Mouse (Mus musculus): ENCODE measurements at regions not wholly inside any gene's neighbourhood (a gene's known extent, or its start where the extent isn't known, plus 50 kb on each side); places are given as distances from the start of the nearest gene placed in this dataset.

DNA sequence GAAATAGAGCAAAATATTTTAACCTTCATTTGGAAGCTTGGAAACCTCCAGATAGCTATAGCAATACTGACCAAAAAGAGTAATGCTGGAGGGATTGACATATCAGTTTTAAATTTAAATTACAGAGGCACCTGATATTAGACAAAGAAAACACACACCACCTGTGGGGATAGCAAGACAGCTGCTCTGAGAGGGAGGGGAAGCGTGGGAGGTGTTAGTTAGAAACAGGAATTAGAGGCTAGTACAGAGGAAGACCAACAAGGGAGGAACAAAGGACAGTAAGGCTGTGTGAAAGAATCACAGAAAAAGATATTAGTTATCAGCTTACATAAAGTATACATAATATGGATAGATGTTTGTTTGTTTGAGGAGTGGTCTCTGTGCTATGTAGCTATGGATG lies 297.2 kb upstream of the Mef2c start:
- no peak for DNase-seq (ENCODE audit: extremely low spot score, low read depth, low spot score)

DNA sequence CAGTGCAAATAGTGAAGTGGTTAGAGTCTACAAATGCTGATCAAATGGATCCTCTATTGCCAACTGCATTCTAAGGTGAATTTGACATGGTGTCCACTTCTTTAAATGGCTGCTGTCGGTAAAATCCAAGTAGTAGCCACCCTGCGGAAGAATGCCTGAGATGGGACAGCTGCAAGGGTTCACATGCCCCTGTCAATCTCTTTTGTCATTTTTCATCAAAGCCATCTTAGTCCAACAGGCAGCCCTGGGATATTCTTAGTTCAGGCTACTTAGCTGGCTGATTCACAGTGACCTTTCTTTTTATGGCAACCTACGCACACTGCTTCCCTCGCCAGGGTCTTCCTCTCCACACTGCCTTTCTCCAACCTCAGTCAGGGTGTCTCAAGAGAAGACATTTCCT lies 296.3 kb upstream of the Mef2c start:
- no peak for DNase-seq (ENCODE audit: extremely low spot score, low read depth, low spot score)

DNA sequence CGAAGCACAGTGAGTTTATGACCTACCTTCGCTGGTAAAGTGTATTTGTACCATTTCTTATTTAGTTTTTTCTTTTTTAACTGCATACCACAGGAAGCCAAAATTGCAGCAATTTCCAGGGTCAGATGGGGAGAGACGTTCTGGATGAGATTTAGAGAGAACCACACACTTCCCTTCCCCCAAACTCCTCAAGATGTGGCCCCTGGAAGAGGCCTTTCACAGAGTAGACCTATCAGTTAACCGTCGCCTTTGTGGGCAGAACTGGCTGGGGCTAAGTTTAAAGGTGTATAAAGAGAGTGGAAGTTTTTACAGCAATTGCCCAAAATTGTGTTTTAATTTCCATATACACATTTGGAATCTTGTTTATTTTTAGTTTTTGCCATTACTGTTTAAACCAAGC lies 295.7 kb upstream of the Mef2c start:
- no peak for DNase-seq (ENCODE audit: extremely low spot score, low read depth, low spot score)

DNA sequence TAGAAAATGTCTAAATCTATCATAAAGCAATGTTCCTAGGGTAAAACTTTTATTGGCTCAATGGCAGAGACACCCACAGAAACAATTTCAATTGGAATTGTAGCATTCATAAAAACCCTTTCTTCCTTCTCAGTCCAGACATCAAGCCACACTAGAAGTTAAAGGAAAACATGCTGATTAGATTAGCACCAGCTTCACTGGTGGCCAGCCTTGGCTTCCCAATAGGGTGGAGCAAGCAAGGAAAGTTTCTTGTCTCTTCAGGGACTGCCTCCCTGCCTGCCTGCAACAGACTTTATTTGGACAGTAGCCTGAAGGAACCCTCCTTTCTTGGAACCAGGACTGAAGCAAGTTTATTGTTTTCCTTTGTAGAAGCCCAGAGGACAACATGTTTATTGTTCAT lies 289.0 kb upstream of the Mef2c start:
- DNase-seq (ENCODE audit: extremely low spot score, low read depth, low spot score): no peak

DNA sequence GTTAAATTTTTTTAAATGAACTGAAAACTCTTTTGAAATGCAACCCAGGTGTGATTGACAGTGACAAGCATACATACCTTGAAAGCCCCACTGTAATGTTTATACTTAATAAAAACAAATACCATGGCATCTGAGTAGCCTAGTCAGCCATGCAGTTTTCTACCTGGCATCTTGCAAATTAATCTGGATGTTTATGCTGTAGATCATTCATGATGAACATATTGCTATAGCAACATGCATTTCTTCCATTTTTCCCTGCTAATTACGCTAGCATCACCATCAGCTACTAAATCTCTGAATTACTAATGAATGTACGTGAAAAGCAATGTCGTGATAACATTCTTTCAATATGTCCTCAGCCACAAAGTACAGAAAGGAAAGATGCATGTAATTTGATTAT lies 287.4 kb upstream of the Mef2c start:
- no peak for DNase-seq (ENCODE audit: extremely low spot score, low read depth, low spot score)

DNA sequence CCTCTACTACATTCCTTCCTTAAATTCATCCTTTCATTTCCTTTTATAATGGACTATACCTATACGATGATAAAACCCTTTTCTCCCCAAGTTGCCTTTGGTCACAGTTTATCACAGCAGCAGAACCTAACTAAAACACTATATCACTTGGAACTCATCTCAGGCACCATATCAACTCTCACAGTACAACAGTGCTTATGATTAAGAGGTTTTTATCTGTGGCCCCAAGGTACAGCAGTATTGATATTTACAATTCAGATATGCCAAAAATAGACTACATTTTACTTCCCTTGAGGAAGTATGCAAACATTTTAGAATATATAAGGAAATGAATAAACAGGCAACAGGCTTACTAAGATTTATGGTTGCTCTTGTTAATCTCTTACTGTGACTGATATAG lies 251.4 kb upstream of the Mef2c start:
- DNase-seq (ENCODE audit: extremely low spot score, low read depth, low spot score): no peak

DNA sequence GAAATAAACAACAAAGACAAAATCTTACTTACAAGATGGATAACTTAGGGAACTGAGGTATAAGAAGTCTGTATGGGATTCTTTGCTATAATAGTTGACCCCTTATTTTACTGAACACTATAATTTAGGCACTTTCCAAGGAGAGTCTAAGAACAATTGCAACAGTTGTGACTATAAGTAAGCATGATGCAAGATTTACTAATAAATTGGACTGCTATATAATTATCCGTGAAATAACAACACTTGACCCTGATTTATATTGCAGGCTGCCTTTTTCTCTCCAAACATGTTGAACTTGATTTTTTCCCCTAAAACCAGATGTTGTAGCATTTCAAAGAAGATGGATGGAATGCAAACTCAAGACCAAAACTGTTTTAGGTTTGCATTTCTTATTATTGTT lies 237.2 kb upstream of the Mef2c start:
- DNase-seq (ENCODE audit: extremely low spot score, low read depth, low spot score): no peak

DNA sequence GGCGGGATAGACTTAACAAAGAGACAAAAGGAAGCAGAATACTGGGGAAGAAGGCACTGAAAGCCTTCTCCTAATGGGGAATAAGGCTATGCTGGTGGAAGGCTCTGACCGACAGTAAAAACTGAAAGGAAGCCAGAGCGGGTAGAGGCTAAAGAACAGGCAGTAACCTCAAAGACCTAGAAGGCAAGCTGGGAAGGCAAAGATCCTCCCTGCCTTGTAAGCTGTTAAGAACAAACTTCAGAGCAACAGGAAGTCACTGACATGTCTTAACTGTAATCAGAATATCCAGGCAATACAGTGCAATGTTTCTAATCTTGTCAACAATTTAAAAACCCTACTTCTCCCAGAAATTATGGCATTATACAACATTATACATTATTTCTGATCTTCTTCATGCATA lies 235.2 kb upstream of the Mef2c start:
- no peak for DNase-seq (ENCODE audit: extremely low spot score, low read depth, low spot score)

DNA sequence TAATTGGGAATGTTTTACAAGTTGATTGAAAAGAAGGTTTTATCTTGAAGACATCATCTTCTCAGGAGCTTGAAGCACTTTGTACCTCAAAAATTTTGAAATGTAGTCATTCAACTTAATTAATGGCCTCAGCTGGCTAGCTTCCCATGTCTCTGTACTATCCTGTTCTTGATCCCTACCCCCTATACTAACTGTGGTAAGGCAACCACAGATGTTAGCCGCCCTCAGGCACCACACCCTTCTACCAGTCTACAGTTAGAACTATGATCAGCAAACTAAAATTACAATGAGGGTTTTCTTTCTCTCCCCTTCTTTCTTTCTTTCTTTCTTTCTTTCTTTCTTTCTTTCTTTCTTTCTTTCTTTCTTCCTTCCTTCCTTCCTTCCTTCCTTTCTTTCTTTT lies 225.1 kb upstream of the Mef2c start:
- DNase-seq (ENCODE audit: extremely low spot score, low read depth, low spot score): no peak

DNA sequence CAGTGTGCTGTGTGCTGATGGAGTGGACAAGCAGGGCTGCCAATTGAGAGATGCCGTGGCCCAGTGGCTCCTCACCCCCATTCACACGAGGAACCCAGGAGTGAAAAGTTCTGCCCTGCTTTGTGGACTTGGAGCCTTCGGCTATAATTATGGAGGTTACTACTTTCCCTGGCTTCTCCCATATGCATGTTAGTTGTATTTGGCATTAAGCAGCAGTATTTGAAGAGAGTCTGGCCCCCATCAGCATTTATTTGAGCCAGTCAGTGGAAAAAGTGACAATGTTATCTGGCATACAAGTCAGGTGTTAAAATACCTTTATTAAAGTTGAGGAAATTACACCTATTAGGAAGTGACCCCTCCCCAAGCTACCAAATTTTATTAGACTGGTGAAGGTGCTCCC lies 196.1 kb upstream of the Mef2c start:
- DNase-seq (ENCODE audit: extremely low spot score, low read depth, low spot score): no peak

DNA sequence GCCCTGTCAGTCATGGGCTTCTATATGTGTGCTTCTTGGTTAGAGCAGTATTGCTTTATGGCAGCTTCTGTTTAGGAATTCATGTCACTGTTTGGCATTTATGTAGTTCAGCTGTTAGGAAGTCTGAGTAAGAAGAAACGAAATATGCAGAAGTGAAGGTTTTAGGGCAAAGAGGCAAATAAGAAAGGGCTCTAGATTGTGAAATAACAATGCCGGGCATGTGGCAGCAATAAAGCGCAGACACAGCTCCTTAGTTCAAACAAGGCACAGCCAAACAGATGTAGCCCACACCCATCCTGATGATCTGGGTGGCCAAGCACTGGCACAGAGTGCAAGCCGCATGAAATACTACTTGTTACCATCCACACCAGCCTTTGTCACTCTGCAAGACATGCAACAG lies 175.3 kb upstream of the Mef2c start:
- no peak for DNase-seq (ENCODE audit: extremely low spot score, low read depth, low spot score)

DNA sequence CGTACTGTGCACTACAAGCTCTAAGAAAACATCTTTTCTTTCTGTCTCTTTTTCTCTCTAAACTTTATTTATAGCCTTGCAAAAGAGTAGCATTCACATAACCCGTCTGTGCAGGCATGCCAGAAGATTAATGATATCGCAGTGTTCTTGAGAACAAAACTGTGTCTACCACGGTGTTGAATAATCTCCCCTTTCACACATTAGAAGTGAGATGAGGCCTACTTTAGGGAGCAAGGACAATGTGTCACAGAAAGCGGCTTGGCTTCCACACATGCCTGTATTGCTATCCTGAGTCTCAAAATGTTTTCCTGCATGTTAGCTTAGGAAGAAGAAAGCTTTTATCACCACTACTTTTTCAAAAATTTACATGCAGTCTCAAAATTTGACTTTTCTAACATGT lies 170.1 kb upstream of the Mef2c start:
- DNase-seq (ENCODE audit: extremely low spot score, low read depth, low spot score): no peak

DNA sequence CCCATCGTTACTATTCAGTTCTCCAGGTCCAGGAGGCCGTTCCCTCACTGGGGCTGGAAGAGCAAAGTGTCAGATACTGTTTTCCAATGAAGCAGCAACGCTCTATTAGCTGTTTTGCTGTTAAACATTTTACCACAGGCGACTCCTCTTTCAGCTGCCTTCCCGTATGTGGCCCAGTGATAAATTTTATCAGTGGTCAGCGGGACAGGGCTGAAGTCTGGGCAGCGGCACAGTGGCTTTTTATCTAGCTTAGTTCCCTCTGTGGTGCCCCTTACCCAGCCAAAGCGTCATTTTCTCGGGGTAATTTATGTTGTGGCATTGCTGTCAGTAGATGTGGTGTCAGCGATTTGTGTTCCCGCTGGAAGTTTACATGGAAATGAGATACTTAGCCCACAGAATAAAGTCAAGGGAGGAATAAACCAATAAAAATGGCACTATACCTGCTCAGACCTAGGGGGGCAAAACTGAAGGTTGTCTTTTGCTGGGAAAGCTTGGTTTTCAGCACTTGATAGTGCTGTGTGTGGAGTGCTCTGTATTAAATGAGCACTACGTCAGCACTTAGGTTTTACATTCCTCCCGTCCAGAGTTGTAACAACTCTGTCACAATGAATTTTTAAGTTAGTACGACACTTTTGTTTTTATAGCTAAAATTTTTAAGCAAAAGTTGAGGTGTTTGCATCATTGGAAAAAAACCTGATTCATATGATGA lies 159.1 kb upstream of the Mef2c start:
- no peak for DNase-seq (ENCODE audit: extremely low spot score, low read depth, low spot score)

DNA sequence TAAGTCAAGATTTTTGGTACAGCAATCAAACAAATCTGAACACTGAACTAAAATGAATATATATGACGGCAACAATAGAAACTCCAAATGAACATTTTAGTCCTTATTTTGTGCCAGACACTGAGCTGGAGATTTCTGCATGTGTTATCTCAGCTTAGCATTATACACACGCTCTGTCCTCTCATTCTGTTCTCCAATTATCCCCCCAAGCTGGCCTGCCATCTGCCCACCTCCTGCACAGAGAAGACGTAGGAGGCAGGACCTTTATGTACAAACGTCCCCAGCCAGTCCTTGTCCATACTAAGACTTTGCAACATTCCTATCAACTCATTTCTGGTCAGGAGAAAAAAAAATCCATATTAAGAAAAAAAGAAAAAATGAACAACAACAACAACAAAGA lies 148.5 kb upstream of the Mef2c start:
- DNase-seq (ENCODE audit: extremely low spot score, low read depth, low spot score): no peak

DNA sequence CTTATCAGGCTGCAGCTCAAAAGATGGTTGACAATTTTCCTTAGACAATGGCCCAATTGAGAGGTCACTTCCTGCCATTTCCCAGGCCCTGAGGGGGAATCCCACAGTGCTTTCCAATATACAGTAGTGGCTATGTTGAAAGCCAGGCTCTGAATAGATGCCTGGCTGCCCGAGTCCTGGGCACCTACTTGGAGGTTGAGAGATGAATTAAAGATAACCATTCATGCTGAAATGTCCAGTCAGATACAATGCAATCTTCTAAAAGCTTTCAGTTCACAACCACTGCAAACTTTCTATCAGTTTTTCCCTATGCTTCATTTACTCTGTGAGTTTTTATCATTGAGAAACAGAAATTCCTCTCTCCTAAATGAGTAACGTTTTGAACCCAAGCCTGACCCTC lies 143.3 kb upstream of the Mef2c start:
- no peak for DNase-seq (ENCODE audit: extremely low spot score, low read depth, low spot score)

DNA sequence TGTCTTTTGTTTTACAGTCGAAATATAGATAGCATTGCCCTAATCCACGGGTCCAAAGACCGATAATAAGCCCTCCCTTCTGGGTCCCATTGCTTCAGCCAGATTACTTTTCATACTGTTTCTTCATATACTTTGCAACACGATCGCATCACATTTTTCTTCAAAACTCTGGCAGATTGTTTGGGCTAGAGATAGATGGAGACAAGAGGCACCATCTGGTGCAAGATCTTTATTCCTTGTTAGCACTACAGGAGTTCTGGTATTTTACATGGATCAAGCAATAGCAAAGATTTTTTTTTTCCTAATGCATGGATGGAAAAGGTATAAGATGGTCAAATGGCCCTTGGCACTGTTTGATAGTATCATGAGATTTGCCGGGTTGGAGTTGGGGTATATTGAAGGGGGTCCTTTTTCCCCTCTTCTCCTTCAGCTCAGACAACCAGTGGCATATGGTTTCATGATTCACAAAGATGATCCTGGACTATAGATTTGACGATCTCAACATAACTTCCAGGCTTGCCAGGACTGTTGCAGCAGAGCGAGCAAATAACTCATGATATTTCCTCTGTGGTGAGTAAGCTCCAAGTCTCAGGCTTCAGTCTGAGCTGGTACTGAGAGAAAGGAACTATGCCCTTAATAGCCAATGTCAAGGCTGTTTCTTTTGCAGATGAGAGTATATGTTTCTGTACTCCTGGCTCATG lies 127.6 kb upstream of the Mef2c start:
- no peak for DNase-seq (ENCODE audit: extremely low spot score, low read depth, low spot score)

DNA sequence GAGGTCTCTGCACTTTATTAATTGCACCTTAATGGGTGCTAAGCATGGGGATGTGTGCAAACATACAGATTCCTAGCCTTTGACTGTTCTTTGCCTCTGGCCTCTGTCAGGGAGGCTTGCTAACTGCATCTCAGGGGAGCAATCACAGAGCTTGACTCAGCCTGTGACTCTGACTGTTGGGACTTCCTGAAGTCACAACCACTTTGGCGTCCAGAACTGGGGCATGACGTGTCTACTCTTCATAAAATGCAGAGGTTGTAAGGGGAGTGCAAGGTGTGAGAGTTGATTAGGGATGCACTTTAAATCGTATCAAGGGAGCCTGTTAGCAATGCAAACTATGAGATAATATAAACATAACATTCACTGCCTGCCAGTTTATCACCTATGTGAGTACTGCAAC lies 125.2 kb upstream of the Mef2c start:
- DNase-seq (ENCODE audit: extremely low spot score, low read depth, low spot score): no peak

DNA sequence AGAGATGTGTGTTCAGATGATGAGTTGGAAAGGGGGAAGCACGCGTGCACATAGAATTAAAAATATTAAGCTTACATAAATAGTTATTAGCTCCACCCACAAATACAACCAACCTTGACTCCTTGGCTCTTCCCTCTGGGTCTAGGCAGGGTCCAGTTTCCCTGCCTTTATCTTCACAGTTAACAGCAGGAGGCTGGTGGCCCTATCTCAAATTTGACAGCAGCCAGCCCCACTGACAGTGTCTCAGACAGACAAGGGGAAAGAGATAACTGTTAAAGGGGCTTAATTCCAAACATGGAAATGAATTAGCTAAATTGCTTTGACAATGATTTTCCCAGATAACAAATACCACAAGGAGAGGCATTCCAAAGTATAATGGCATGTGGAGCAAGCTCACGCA lies 121.2 kb upstream of the Mef2c start:
- DNase-seq (ENCODE audit: extremely low spot score, low read depth, low spot score): no peak

DNA sequence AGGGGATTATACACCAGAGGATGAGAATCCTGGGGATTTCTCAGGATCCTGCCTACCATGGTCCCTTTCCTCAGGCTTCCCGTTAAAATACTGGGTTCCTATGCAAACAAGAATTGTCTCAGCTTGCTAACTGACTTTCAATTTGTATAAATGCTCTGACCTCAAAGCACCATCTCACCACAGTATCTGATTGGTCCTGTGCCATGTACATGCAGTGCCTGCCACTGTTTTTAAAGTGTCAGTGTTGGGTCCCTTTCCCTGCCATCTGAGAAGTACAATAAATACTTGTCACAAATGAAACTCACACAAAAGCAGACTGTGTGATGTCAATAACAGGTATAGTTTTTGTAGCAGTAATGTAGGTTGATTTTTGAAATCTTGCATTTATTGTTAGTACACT lies 109.1 kb upstream of the Mef2c start:
- no peak for DNase-seq (ENCODE audit: extremely low spot score, low read depth, low spot score)

DNA sequence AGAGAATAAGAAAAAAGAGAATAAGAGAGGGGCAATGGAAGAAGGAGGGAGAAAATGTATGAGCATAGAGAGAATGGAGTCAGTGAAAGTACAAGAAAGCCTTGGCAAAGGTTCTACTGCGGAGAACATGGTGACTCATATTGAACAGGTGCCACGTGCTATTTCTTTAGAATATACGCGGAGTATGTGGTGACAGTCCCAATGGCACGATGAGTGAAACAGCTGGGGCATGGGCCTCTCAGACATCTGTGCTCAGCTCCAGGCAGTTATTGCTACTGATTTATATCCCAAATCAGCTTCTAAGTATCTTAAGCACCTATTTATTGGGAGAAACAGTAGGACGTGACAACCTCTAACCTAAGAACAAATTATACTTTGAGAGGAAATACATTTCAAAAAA lies 104.5 kb upstream of the Mef2c start:
- no peak for DNase-seq (ENCODE audit: extremely low spot score, low read depth, low spot score)

DNA sequence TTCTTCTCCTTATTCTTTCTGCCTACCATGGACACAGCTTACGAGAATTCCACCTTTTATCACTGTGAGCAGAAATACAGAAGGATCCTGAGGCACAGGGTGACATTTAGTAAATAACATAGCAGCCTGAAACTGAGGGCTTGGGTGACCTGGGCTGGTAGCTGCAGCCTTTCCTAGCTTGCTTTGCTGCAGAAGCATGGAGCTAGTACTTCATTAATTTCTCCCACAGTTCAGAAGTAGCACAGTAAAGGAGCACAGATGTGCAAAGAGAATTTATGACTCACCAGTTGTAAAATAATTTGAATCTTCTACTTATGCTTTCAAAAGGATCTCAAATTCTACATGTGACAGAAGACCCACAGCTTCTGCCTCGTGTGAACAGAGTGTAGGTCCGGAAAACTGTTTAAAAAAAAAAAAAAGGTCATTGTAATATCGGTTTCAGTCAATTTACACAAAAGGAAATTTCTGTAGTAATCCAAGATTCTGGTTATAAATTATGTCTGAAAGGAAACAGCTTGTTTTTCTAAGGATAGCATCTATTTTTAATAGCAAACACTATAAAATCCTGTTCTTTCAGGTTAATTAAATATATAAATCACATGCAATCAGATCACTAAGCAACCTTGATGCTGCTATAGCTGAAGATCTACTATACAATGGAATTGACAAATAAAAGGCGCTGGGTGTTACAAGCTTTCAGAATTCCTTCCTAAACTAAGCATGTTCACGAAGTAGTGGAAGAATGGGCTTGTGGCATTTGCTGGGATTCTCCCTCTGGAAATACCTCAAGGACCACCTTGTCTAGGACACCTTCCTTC lies 64.0 kb upstream of the Mef2c start:
- no peak for DNase-seq (ENCODE audit: extremely low spot score, low read depth, low spot score)

DNA sequence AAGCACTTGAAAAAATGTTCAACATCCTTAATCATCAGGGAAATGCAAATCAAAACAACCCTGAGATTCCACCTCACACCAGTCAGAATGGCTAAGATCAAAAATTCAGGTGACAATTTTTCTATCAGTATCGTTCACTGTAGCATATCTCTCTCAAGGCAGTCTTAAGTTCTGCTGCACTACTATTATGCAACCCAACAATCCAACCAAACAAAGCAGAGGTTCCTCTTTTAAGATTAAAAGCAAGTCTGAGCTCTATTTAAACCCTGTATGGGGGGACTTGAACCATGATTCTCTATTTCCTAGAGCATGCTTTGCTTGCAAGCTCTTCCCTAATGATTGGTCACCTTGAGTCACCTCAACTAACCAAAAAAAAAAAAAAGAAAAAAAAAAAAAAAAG lies 59.6 kb upstream of the Mef2c start:
- no peak for DNase-seq (ENCODE audit: extremely low spot score, low read depth, low spot score)

Measured in hindlimb bud, embryonic 11.5 days (tissue).